Mouse (Mus musculus): ENCODE measurements around the gene Wsb1. TPM values are rescaled to one million over a fixed set of nuclear protein-coding genes. Genes with fewer than 3 reads are reported as not detected.

Wsb1 gene
- polyA plus RNA-seq, 1 experiment from 2014 or later, result 256 TPM

DNA sequence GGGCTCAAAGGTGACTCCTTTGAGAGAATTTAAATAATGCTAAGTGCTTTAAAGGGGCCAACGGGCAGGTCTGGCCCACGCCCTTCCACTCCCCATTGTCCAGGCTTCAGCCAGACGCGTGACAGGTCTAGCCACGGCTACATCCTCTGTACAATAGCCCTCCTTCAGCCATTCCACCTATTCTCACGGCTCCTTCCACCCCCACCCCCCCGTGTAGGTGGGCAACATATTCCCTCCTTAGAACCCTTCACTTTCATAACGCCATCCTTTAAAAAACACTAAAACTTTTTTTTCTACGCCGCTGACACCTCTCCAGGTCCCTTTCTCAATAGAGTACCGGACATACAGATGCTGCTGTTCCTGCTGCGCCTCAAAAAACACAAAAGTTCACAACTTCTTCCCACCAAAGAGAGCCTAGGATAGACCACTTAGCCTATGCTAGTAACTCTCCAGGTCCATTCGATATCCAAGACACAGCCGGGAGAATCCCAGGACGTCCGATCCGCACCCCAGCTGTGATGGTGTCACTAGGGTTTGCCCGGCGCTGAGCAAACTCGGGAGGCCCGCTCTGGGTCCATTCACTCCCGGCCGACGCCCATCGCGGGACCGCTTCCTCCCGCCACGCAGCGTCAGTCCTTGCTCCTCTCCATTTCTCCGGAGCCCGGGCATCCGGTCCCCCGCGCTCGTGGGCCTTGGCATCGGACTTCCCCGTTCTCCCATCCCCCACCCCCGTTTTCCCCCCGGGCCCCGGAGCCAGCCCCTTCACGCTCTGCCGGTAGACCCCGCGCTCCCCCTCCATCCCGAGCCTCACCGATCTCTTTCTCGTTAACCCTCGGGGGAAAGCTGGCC lies 705 bp downstream of the Wsb1 start:
- peak; percentile 58 for DNase-seq (ENCODE audit: extremely low spot score, low spot score)
- H3K4me3 ChIP-seq, result peak overlapping the region; percentile 72
- H3K4me1 ChIP-seq, result peaks cover 31% of the 10 kb centered on the region
- H3K9me3 ChIP-seq, result no peaks in the 10 kb centered on the region
- peak overlapping the region; percentile 95 for H3K27ac ChIP-seq
- 2% methylated on average over 49 of the region's 49 CpGs for WGBS
- peaks cover 17% of the 10 kb centered on the region for H3K27me3 ChIP-seq (ENCODE audit: poor library complexity, severe bottlenecking)
- peaks cover 36% of the 10 kb centered on the region for H3K36me3 ChIP-seq (replicated peaks)

DNA sequence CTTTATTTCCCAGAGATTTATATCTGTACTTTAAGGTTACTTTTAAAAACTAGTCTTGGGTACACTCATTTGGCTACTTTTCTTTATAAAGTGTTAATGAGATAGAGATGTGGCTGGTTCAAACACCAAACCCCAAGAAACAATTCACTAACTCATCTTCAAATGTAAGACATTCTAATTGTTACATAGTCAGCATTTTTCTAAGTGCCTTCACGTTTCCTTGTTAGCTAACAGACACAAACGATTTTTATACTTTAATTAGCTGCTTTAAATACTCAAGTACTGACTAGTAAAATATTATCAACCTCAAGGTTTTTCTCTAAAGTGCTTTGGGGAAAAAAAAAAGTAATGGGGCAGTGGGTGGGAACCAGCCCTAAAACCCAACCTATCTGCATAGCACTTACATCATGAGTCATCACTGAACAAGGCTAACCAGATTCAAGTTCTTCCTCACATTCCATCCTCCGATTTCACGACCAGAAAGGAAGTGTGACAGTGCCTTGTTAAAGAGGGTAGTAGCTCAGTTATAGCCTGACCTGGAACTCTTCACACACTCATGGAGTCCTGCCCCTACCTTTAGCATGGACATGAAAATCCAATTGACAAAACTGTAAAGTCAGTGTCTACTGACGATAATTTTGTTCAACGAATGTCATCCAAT lies 1.5 kb downstream of the Wsb1 start:
- peaks cover 31% of the 10 kb centered on the region for H3K4me1 ChIP-seq
- peaks cover 44% of the 10 kb centered on the region for H3K36me3 ChIP-seq (replicated peaks)
- H3K27ac ChIP-seq, result peak overlapping the region; percentile 95
- DNase-seq (ENCODE audit: extremely low spot score, low spot score), result no peak
- H3K9me3 ChIP-seq, result no peaks in the 10 kb centered on the region
- WGBS, result 49% methylated on average over 6 of the region's 6 CpGs
- H3K4me3 ChIP-seq, result peak overlapping the region; percentile 72
- peaks cover 17% of the 10 kb centered on the region for H3K27me3 ChIP-seq (ENCODE audit: poor library complexity, severe bottlenecking)

DNA sequence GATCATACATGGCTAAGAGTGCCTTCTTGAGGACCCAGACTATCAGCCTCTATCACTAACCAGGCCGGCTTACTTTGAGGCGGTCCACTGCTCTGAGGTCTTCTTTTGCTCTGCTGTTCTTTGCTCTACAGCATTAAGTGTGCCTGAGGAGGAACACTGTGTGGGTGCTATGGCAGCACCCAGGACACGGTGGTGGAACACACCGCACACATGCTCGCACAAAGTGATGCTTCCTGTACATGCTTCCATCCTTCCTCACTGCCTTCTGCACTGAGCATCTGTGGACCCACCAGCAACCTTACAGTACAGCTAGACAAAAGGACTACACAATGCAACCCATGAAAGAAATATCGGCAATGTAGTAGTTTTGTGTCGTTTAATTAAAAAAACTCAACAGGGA lies 15.4 kb downstream of the Wsb1 start:
- Histone ChIP-seq H3K27me3 (ENCODE audit: poor library complexity, severe bottlenecking) (no peaks in the 10 kb centered on the region), H3K4me3 (no peak overlapping the region), H3K27ac (no peak overlapping the region), H3K36me3 (replicated peaks) (peaks cover 75% of the 10 kb centered on the region), H3K4me1 (peaks cover 9% of the 10 kb centered on the region; the same call in 1 of the 2 replicates), H3K9me3 (peaks cover 13% of the 10 kb centered on the region)
- DNase-seq (ENCODE audit: extremely low spot score, low spot score), result no peak
- 98% methylated on average over 7 of the region's 7 CpGs for WGBS

DNA sequence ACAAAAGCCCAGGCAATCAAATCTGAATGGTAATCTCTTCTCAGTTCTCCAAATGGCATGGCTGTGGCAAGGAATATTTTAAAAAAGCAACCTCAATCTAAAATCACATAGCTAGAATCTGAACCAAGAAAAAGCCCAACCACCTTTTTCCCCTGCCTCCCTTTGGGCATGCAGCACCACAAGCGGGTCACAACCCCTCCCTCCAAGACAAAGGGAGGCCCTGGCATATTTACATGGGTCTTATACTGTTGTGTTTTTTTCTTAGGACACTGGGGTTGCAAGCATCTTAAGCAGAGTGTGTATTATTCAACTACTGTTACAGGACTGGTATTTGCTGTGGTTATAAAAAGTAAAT lies 16.1 kb downstream of the Wsb1 start:
- H3K4me1 ChIP-seq, result peaks cover 9% of the 10 kb centered on the region; the same call in 1 of the 2 replicates
- H3K4me3 ChIP-seq, result no peak overlapping the region
- no peak overlapping the region for H3K27ac ChIP-seq
- no peaks in the 10 kb centered on the region for H3K27me3 ChIP-seq (ENCODE audit: poor library complexity, severe bottlenecking)
- WGBS, result 42% methylated on average over 1 of the region's 1 CpGs
- H3K36me3 ChIP-seq (replicated peaks), result peaks cover 69% of the 10 kb centered on the region
- no peak for DNase-seq (ENCODE audit: extremely low spot score, low spot score)
- H3K9me3 ChIP-seq, result peaks cover 13% of the 10 kb centered on the region

DNA sequence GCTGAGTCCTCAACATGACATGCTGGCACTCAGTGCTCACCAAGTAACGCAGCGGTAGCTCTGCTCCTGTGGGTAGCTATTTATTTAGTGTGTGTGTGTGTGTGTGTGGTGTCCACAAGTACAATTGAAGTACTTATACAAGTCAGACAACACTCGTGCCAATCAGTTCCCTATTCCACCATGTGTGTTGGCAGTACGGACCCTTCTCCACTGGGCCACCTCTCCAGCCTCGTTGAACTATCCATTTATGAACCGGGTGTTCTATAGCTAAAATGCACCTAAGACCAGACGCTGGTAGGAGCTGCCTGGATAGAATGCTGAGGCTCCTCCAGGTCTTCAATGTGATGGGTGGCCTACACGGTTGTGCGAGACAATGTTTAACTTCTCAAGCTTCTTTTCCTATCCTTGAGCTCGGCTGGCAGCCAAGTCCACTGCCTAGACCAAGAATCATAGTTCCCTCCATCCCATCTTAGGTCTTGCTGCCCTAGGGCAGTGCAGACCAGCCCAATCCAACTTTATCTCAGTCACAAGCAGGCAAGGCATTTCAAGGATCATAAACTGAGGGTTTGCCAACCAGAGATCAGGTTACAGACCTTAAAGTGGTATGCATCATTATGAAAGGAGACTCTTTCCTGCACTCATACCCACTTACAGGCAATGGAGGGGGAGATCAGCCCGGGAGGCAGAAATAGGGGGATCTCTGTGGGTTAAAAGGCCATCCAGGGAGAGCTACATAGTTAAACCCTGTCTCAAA lies 16.6 kb downstream of the Wsb1 start:
- WGBS, result 92% methylated on average over 11 of the region's 11 CpGs
- H3K9me3 ChIP-seq, result peaks cover 13% of the 10 kb centered on the region
- H3K4me1 ChIP-seq, result peaks cover 9% of the 10 kb centered on the region; the same call in 1 of the 2 replicates
- H3K4me3 ChIP-seq, result no peak overlapping the region
- no peak for DNase-seq (ENCODE audit: extremely low spot score, low spot score)
- peaks cover 64% of the 10 kb centered on the region for H3K36me3 ChIP-seq (replicated peaks)
- H3K27me3 ChIP-seq (ENCODE audit: poor library complexity, severe bottlenecking), result no peaks in the 10 kb centered on the region
- H3K27ac ChIP-seq, result peak overlapping the region; percentile 6; the same call in 1 of the 2 replicates

DNA sequence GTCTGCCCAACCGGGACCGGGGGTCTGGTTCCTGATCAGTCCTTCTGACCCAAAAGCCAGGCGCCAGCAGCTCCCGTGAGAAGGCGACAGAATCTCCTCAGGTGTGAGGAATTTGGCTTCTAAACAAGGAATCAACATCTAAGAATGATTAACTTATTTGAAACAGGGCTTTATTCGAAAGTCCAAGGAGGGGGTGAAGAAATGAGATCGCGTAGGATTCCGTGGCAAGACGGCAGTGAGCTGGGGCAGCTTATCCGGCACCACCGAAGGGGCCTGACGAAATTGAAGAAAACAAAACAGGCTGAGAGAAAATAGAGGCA lies 24.3 kb downstream of the Wsb1 start:
- H3K27ac ChIP-seq, result no peak overlapping the region
- H3K36me3 ChIP-seq (replicated peaks), result no peaks in the 10 kb centered on the region; the same call in 1 of the 2 replicates
- no peak for DNase-seq (ENCODE audit: extremely low spot score, low spot score)
- H3K27me3 ChIP-seq (ENCODE audit: poor library complexity, severe bottlenecking), result no peaks in the 10 kb centered on the region
- peaks cover 4% of the 10 kb centered on the region for H3K4me1 ChIP-seq
- H3K4me3 ChIP-seq, result no peak overlapping the region
- WGBS, result 96% methylated on average over 13 of the region's 13 CpGs
- no peaks in the 10 kb centered on the region for H3K9me3 ChIP-seq

DNA sequence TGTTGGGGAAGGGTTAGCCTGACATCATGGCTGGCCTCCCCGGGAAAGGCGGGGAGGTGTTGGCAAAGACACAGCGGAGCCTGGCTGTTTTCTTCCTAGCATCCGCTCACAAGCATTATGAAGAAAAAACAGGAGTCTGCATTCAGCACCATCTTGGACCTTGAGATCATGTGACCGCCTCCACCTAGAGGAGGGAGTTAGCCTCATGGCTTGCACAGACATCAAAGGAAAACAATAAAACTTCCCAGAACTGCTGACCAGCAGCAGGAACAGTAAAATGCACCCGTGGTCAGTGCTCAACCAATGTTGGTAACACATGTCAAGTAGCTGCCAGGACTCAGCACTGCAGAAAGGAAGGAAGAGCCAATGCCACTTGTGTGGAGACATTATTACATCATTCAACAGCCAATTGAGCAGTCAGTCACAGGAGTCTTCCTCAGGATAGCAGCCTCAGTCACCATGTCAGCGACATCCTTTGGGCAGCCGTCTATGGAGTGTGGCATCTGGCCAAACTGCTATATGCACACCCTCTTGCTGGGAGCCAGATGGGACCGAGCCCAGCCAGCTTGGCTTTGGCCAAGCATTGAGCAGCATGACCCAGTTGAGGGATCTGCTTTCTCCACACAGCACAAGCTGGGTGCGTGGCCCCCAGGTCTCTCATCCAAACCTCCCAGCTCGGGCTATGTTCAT lies 24.8 kb downstream of the Wsb1 start:
- Histone ChIP-seq H3K9me3 (no peaks in the 10 kb centered on the region), H3K4me3 (no peak overlapping the region), H3K27ac (no peak overlapping the region), H3K36me3 (replicated peaks) (no peaks in the 10 kb centered on the region; the same call in 1 of the 2 replicates), H3K4me1 (peaks cover 8% of the 10 kb centered on the region), H3K27me3 (ENCODE audit: poor library complexity, severe bottlenecking) (no peaks in the 10 kb centered on the region)
- DNase-seq (ENCODE audit: extremely low spot score, low spot score), result no peak
- WGBS, result 95% methylated on average over 11 of the region's 11 CpGs

DNA sequence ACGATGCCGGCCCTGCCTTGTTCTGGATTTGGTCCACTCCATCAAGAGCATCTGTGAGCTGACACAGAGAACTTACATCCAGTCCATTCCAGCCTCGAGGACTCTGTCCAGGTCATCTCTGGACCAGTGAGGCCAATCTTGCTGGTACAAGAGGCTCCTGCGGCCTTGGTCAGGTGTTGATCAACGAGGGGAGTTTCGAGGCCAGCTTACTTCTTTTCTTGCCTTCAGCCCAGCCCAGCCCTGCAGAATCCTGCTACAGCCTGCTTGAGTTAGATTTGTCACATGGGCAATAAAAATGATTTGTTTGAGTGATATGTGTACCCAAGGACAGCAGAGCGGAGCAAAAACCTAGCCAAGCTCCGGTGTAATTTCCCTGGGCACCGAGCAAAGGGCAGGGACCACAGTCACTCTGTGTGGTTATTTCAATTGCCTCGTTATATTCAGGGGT lies 25.4 kb downstream of the Wsb1 start:
- Histone ChIP-seq H3K9me3 (no peaks in the 10 kb centered on the region), H3K27me3 (ENCODE audit: poor library complexity, severe bottlenecking) (no peaks in the 10 kb centered on the region), H3K4me3 (no peak overlapping the region), H3K4me1 (peaks cover 11% of the 10 kb centered on the region), H3K27ac (no peak overlapping the region), H3K36me3 (replicated peaks) (no peaks in the 10 kb centered on the region; the same call in 1 of the 2 replicates)
- WGBS, result 93% methylated on average over 10 of the region's 10 CpGs
- no peak for DNase-seq (ENCODE audit: extremely low spot score, low spot score)

DNA sequence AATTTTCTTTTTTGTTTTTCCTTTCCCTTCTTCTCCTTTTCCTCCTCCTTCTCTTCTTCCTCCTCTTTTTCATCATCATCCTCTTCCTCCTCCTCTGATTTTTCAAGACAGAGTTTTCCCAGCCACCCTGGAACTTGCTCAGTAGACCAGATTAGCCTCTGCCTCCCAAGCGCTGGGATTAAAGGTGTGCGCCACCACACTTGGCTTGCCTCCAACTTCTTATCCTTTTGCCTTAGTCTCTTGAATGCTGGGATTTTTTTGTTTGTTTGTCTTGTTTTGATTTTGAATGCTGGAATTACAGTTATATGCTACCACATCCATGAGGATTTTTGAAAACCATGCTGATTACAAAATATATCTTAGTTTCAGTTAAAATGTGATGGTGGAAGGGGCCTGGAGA lies 26.4 kb downstream of the Wsb1 start:
- Histone ChIP-seq H3K4me3 (no peak overlapping the region), H3K27ac (no peak overlapping the region), H3K27me3 (ENCODE audit: poor library complexity, severe bottlenecking) (no peaks in the 10 kb centered on the region), H3K4me1 (peaks cover 11% of the 10 kb centered on the region), H3K9me3 (no peaks in the 10 kb centered on the region), H3K36me3 (replicated peaks) (no peaks in the 10 kb centered on the region; the same call in 1 of the 2 replicates)
- WGBS, result 93% methylated on average over 2 of the region's 2 CpGs
- DNase-seq (ENCODE audit: extremely low spot score, low spot score), result no peak

DNA sequence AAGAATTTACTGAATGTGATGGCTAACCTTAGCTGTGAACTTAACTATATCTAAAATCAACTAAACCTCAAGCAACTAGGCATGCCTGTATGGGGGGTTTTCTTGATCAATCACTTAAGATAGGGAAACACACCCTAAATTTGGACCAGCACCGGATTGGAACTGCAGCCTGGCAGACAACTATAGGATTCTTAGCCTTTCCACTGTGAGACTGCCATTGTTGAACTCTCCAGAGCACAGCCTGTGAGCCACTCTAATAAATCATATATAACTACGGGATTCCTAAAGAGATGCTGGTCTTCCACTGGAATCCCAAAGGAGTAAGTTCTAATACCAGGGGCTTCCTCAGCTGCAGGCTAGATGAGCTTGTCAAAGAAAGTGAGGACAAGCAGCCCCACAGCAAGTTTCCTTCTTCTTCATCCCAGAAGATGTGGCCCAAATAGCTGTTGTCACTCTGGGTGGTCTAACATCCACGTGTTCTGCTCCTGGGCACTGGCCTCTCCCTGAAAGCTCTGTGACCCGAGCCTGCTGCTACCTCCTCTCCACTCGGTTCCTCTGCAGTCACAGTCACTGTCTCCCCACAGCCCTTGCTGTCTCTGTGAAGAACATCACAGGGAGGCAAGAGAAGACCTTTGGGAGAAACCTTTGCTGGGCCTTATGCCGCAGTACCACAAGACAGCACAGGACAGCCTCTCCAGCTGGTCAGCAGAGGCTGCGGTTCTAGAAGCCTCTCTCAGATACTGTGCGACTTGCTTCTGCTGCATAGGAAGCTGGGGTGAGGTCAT lies 28.9 kb downstream of the Wsb1 start:
- no peak overlapping the region for H3K4me3 ChIP-seq
- no peaks in the 10 kb centered on the region for H3K9me3 ChIP-seq
- DNase-seq (ENCODE audit: extremely low spot score, low spot score), result no peak
- H3K4me1 ChIP-seq, result peaks cover 16% of the 10 kb centered on the region
- H3K27ac ChIP-seq, result peak overlapping the region; percentile 56; the same call in 1 of the 2 replicates
- WGBS, result 85% methylated on average over 8 of the region's 8 CpGs
- no peaks in the 10 kb centered on the region for H3K27me3 ChIP-seq (ENCODE audit: poor library complexity, severe bottlenecking)
- H3K36me3 ChIP-seq (replicated peaks), result no peaks in the 10 kb centered on the region

DNA sequence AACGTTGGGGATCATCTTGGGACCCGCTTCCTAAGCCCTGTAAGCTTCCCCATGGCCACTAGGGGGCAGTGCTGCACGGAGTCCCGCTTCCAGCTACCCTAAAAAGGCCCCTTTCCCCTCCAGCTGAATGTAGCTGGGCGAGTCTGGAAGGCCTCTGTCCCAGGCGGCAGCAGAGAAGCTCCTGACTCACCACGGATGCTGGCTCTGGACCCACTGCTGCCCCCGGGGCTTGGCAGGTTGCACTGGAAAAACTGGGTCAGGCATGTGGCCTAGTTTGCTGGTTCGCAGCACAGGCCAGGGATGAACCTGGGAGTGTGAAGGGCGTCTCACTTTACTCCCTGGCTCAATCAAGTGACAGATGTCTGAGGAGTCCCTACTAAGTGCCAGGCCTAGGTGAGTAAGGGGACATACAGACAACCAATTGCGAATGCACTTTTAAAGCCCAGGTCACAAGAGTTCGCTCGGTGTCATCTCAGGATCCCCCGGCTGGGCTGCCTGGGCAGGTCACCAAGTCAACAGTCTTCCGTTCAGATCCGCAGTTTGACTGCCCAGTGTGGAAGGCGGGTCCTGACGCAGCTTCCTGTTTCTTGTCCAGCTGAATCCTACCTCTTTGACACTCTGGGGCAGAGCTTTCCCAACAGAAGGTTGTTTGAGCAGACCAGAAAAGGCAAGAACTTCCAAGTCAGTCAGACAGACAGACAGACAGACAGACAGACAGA lies 29.8 kb downstream of the Wsb1 start:
- 45% methylated on average over 18 of the region's 18 CpGs for WGBS
- Histone ChIP-seq H3K27me3 (ENCODE audit: poor library complexity, severe bottlenecking) (no peaks in the 10 kb centered on the region), H3K4me3 (0 out of 2 replicates have a peak overlapping the region, but pooled peaks have one; percentile 27), H3K4me1 (peaks cover 16% of the 10 kb centered on the region), H3K9me3 (no peaks in the 10 kb centered on the region), H3K27ac (peak overlapping the region; percentile 80), H3K36me3 (replicated peaks) (no peaks in the 10 kb centered on the region)
- DNase-seq (ENCODE audit: extremely low spot score, low spot score), result peak; percentile 88
